Mouse (Mus musculus): ENCODE measurements around the gene Rpl36-ps4.

Rpl36-ps4 gene

GRCm38 (mm10) chr17:87920677-87921076 lies at the start of gene Rpl36-ps4:
Gene Rpl36-ps4 (plus strand): TSS chr17:87920977.
- in situ Hi-C loops (cut with MboI; ENCODE audit: low pct_unique_long_range_greater_than_20kb in 1 of 2, low sequenced_read_pairs in 2 of 2, unreplicated experiment in 1 of 2) = no loop called here

DNA sequence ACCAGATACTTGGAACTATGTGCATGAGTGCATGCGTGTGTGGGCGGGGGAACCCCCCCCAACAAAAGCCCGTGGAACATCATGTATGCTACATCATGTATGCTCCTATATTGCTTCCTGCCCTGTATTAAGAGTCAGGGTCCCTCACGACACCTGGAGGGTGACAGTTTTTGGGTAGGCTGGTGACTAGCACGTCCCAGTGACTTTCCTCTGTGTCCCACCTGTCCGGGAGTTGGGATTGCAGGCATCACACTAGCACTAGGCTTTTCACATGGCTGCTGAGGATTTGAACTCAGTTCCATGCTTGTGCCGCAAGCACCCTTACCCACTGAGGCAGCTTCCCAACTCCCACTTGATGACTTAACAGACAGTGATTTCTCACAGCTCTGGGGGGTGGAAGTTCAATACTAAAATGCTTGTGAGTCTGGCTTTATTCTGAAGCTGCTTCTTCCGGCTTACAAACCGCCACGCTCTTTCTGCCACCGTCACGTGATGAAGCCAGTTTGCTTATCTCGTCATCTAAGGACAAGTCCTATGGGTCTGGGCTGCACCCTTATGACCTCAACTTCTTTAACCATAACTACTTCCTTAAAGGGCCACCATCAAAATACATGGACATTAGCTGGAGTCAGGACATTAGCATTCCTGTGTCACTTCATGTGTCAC lies 49.2 kb upstream of the Rpl36-ps4 start:
- in situ Hi-C loops (cut with MboI; ENCODE audit: low pct_unique_long_range_greater_than_20kb in 1 of 2, low sequenced_read_pairs in 2 of 2, unreplicated experiment in 1 of 2) = no loop called here

- in situ Hi-C loops (cut with MboI; ENCODE audit: low pct_unique_long_range_greater_than_20kb in 1 of 2, low sequenced_read_pairs in 2 of 2, unreplicated experiment in 1 of 2) = no loop called here
Observed at GRCm38 (mm10) chr17:87872286-87872685, 48.5 kb upstream of the Rpl36-ps4 start.

GRCm38 (mm10) chr17:87873456-87873855 lies 47.3 kb upstream of the Rpl36-ps4 start:
- in situ Hi-C loops (cut with MboI; ENCODE audit: low pct_unique_long_range_greater_than_20kb in 1 of 2, low sequenced_read_pairs in 2 of 2, unreplicated experiment in 1 of 2) = no loop called here

DNA sequence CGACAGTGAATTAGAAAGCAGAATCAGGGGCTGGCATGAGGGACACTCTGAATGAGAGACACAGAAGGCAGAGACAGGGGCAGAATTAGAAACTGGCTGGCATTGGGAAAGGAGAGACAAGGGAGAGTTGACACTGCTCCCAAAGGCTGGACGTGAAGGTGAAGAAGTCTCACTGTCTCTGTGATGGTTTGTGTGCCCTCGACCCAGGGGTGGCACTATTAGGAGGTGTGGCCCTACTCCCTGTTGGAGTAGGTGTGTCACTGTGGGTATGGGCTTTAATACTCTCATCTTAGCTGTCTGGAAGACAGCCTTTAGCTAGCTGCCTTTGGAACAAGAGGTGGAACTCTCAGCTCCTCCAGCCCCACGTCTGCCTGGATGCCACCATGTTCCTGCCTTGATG lies 46.8 kb upstream of the Rpl36-ps4 start:
- in situ Hi-C loops (cut with MboI; ENCODE audit: low pct_unique_long_range_greater_than_20kb in 1 of 2, low sequenced_read_pairs in 2 of 2, unreplicated experiment in 1 of 2) = no loop called here

GRCm38 (mm10) chr17:87875346-87875920 lies 45.3 kb upstream of the Rpl36-ps4 start:
- in situ Hi-C loops (cut with MboI; ENCODE audit: low pct_unique_long_range_greater_than_20kb in 1 of 2, low sequenced_read_pairs in 2 of 2, unreplicated experiment in 1 of 2) = loop anchor here in 1 of 2 experiments (5.0 kb wide), 1 partner anchor 72 kb away; no protein-coding TSS in a partner anchor

DNA sequence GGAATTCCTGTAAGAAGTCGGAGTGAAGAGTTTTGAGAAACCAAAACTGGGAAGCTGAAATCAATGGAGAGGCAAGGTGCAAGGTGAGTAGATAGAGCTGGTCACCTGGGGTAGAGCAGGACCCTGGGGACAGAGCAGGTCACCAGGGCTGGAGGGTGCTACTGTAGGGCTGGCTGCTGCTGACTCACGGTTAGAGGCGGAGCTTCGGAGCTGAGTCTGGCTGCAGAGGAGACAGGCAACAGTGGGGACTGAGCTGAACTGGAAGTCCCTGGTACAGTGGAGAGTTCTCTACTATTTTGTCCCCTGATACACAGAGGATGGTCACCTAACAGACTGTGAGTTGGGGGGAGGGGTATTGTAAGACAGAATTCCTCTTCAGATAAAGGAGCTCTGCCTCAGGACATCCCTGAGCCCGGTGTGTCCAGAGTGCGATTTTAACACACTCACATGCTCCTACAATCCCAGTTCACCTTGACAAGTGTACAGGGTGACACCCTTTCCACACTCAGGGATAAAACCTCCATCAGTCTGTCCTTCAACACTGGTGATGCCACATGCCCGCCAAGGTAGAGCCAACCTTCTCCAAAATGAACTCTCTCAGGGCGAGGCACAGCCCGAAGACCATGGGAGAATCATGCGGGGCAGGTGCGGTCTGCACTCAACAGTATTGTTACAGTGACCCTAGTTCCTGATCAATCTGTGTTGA lies 44.3 kb upstream of the Rpl36-ps4 start:
- in situ Hi-C loops (cut with MboI; ENCODE audit: low pct_unique_long_range_greater_than_20kb in 1 of 2, low sequenced_read_pairs in 2 of 2, unreplicated experiment in 1 of 2) = loop anchor here in 1 of 2 experiments (5.0 kb wide), 1 partner anchor 71 kb away; no protein-coding TSS in a partner anchor

DNA sequence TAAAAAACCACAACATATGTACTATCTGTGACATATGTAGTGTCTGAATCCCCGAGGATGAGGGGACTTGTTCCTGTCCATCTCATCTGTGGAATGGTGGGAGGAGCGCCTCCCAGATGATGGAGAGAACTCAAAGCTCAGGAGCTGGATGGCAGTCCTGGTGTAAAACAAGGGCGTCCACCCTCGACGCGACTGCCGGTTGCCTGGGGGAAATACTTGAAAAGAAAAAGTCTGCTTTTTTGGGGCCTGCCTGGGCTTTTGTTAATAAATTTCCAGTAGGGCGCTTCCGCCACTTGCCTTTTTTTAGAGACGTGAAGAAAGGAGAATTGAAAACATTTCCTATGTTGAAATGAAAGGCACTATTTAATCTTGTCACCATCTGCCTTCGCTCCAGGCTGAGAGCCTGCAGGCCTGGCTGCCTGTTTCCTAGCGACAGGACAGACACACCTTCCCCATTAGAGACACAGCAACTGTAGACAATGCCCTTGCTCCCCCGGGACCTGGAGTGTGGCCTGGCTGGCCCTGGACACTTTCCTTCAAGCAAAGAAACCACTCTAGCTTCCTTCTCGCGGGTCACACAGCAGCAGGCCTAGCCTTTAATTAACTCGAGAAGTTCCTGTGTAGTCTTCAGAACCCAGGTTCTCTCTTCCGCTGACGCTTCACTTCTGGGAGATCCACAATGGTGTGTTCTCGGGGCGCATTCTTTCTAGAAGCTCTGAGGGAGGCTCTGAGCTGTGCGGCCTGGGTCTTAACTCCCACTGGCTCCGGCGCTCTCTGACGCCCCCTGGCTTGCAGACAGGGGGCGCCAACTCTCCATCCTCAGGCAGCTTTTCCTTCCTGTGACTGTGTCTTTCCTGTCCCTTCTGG lies 43.3 kb upstream of the Rpl36-ps4 start:
- in situ Hi-C loops (cut with MboI; ENCODE audit: low pct_unique_long_range_greater_than_20kb in 1 of 2, low sequenced_read_pairs in 2 of 2, unreplicated experiment in 1 of 2) = loop anchor here in 1 of 2 experiments (5.0 kb wide), 1 partner anchor 70 kb away; no protein-coding TSS in a partner anchor

- in situ Hi-C loops (cut with MboI; ENCODE audit: low pct_unique_long_range_greater_than_20kb in 1 of 2, low sequenced_read_pairs in 2 of 2, unreplicated experiment in 1 of 2) = loop anchor here in 1 of 2 experiments (5.0 kb wide), 1 partner anchor 68 kb away; no protein-coding TSS in a partner anchor
Observed at GRCm38 (mm10) chr17:87878556-87879483, 42.0 kb upstream of the Rpl36-ps4 start.

GRCm38 (mm10) chr17:87879484-87880225 lies 41.1 kb upstream of the Rpl36-ps4 start:
- in situ Hi-C loops (cut with MboI; ENCODE audit: low pct_unique_long_range_greater_than_20kb in 1 of 2, low sequenced_read_pairs in 2 of 2, unreplicated experiment in 1 of 2) = loop anchor here in 1 of 2 experiments (5.0 kb wide), 1 partner anchor 68 kb away; no protein-coding TSS in a partner anchor

DNA sequence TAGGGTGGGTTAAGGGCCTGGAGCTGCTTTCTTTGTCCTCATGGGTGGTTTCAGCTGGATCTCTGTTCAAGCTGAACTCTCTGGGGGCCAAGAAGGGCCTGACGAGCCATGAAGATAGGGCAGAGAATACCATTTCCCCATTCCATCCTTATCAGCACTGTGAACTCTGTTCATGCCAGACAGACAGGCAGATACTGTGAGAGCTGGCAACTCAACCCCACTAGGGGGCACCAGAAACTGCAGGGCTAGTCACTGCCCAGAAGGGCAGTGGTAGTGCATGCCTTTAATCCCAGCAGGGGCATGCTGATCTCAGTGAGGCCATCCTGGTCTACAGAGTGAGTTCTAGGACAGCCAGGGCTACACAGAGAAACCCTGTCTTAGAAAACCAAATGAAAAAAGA lies 38.2 kb upstream of the Rpl36-ps4 start:
- in situ Hi-C loops (cut with MboI; ENCODE audit: low pct_unique_long_range_greater_than_20kb in 1 of 2, low sequenced_read_pairs in 2 of 2, unreplicated experiment in 1 of 2) = no loop called here

DNA sequence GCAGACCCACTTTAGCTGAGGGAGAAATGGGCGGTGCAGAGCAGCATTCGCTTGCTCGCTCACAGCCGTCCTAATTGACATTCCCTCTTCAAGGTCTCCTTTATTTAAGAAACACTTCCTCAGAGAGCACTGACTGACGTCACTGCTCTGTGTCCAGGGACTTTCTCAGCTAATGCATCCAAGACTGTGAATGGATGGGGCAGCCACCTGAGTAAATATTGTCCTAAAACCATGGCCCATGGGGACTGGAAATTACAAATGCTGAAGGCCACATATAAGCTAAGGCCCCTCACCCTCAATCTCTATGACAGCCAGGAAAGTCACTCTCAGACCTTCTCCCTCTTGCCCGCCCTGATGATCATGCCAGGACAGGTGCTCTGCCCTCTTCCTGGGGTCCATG lies 23.6 kb upstream of the Rpl36-ps4 start:
- in situ Hi-C loops (cut with MboI; ENCODE audit: low pct_unique_long_range_greater_than_20kb in 1 of 2, low sequenced_read_pairs in 2 of 2, unreplicated experiment in 1 of 2) = no loop called here

DNA sequence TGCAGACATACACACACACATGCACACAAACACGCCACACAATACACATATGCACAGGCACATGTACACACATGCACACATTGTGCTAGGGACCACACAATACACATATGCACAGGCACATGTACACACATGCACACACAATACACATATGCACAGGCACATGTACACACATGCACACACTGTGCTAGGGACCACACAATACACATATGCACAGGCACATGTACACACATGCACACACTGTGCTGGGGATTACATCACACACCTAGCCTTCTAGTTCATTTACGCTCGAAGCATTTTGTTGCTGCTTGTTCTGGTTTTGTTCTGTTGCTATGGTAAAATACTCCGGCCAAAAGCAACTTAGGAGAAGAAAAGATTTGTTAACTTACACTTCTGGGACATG lies 20.1 kb upstream of the Rpl36-ps4 start:
- in situ Hi-C loops (cut with MboI; ENCODE audit: low pct_unique_long_range_greater_than_20kb in 1 of 2, low sequenced_read_pairs in 2 of 2, unreplicated experiment in 1 of 2) = no loop called here

DNA sequence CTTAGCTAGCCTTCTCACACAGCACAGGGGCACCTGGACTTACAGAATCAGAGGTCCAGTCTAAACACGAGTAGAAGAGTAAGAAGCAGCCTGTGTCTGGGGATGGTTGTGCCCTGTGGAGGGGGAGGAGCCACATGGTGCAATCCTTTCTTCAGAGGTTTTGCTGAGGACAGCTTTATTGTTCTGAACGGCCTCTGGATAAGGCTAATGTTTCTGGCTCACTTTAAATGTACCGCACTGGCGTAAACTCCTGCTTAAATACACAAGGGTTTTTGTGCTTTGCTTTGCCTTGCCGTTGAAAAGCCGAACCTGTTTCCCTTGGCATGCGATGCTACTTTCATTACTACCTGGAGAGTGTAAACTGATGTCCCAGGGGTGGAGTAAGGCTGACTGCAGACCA lies 19.6 kb upstream of the Rpl36-ps4 start:
- in situ Hi-C loops (cut with MboI; ENCODE audit: low pct_unique_long_range_greater_than_20kb in 1 of 2, low sequenced_read_pairs in 2 of 2, unreplicated experiment in 1 of 2) = no loop called here

DNA sequence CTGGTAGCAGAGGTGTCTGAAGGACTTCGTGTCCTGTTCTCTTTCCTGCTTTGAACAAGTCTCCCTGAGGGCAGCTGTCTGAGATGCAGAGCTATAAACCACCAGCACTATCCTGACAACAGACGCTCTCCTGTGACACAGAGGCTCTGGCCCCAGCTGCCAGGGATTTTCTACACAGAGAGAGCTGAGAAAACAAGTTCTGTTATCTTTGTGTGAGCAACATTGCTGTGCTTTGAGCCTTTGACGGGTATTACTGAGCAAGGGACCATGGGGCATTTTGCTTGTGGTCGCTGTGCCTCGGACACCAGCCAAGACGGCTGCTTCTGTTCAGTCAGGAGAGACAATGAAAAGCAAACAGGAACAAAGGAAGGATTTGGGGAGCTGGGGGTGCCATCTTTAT lies 17.6 kb upstream of the Rpl36-ps4 start:
- in situ Hi-C loops (cut with MboI; ENCODE audit: low pct_unique_long_range_greater_than_20kb in 1 of 2, low sequenced_read_pairs in 2 of 2, unreplicated experiment in 1 of 2) = no loop called here

GRCm38 (mm10) chr17:87903725-87904124 lies 17.1 kb upstream of the Rpl36-ps4 start:
- in situ Hi-C loops (cut with MboI; ENCODE audit: low pct_unique_long_range_greater_than_20kb in 1 of 2, low sequenced_read_pairs in 2 of 2, unreplicated experiment in 1 of 2) = no loop called here

DNA sequence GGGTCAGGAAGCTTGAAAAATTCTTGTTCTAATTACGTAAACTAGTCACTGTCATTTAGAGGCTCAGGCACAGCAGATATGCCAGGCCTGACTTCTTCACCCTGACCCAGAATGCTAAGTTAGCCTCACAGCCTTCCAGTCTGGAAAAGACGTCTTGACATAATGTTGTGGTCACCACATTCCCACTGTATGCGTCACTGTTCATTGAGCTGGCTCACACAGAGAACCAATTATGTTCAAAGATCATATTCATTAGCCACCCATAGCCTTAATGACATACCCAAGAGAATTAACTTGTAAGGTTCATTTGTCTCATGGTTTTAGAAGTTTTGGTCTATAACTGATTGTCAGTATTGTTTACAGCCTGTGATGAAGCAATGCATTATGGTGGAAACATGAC lies 5.4 kb upstream of the Rpl36-ps4 start:
- in situ Hi-C loops (cut with MboI; ENCODE audit: low pct_unique_long_range_greater_than_20kb in 1 of 2, low sequenced_read_pairs in 2 of 2, unreplicated experiment in 1 of 2) = no loop called here
